Mouse (Mus musculus) brain, embryonic 14.5 days (tissue): ENCODE results near the gene Stat4.

Experiments
- CTCF ChIP-seq: fragments of 200-500 bp; IDR thresholded peaks from 2 replicates; pipeline ENCODE4 v1.5.1; 2012; ENCODE audit warnings: inconsistent platforms, mild to moderate bottlenecking, moderate library complexity, borderline replicate concordance; ENCODE audit not compliant: insufficient read depth, insufficient read length; ENCODE audit errors: extremely low read depth
- POLR2A ChIP-seq: fragments of 200-500 bp; IDR thresholded peaks from 2 replicates; pipeline ENCODE4 v1.6.1; 2012; ENCODE audit warnings: mild to moderate bottlenecking, inconsistent platforms, borderline replicate concordance; ENCODE audit not compliant: poor library complexity, insufficient read depth, insufficient read length, severe bottlenecking; ENCODE audit errors: extremely low read depth

DNA sequence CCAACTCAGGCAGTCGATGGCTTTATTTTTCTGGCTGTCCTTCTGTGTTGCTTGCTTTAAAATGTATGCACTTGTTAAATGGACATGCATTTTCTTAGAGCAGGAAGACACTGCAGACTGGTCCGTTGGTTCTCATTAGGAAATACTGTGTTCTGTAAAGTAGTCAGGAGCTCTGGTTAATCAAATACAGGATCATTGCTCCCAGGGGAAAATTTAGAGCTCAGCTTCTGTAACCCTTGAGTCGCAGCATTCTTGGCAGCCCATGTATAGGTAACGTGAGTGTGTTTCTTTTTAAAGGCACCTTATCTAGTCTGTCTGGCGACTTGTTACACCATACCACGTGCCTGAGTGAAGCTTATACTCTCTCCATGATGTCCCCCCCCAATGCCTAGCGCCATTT is 161.2 kb downstream of the Stat4 start:
- no peak for TF ChIP-seq CTCF
- TF ChIP-seq POLR2A: no peak
